Mouse (Mus musculus) heart, embryonic 11.5 days (tissue): Measurements from ENCODE around the gene Gm21915. TPM values are rescaled to one million over a fixed set of nuclear protein-coding genes. Genes with fewer than 3 reads are reported as not detected.

Experiments
- ATAC-seq: fragments of 200-750 bp; cut with Nextera tagmentation; replicated peaks from 2 replicates; pipeline ENCODE4 v1.8.0; 2017; ENCODE audit warnings: moderate library complexity; ENCODE audit not compliant: insufficient number of reproducible peaks, low FRiP score, low TSS enrichment
- H3K27ac ChIP-seq: fragments of 300-500 bp; sonication (generic); 2 replicates; pipeline ENCODE4 v1.5.1; 2014; ENCODE audit warnings: mild to moderate bottlenecking, low read depth, low read length
- H3K27me3 ChIP-seq: fragments of 300-500 bp; sonication (generic); 2 replicates; pipeline ENCODE4 v1.6.1; 2014; ENCODE audit warnings: mild to moderate bottlenecking, low read length, mixed read lengths; ENCODE audit not compliant: control insufficient read depth, insufficient read depth
- H3K36me3 ChIP-seq: fragments of 300-500 bp; sonication (generic); 2 replicates; pipeline ENCODE4 v1.6.1; 2014; ENCODE audit warnings: mild to moderate bottlenecking, low read length, moderate library complexity, mixed read lengths; ENCODE audit not compliant: control insufficient read depth, insufficient read depth
- H3K4me1 ChIP-seq: fragments of 300-500 bp; sonication (generic); 2 replicates; pipeline ENCODE4 v1.6.1; 2014; ENCODE audit warnings: low read length; ENCODE audit not compliant: control insufficient read depth, insufficient read depth
- H3K4me2 ChIP-seq: fragments of 300-500 bp; sonication (generic); 2 replicates; pipeline ENCODE4 v1.6.1; 2014; ENCODE audit warnings: mild to moderate bottlenecking, moderate library complexity
- H3K4me3 ChIP-seq: fragments of 300-500 bp; sonication (generic); 2 replicates; pipeline ENCODE4 v1.5.1; 2014; ENCODE audit warnings: low read depth, low read length
- H3K9ac ChIP-seq: fragments of 300-500 bp; sonication (generic); 2 replicates; pipeline ENCODE4 v1.6.1; 2014; ENCODE audit warnings: mild to moderate bottlenecking, low read depth, low read length, moderate library complexity
- H3K9me3 ChIP-seq: fragments of 300-500 bp; sonication (generic); replicated peaks from 2 replicates; pipeline ENCODE4 v1.6.1; 2016; ENCODE audit warnings: low read length; ENCODE audit not compliant: control insufficient read depth
- WGBS: fragments of 180-500 bp; shearing (Covaris S2); extraction: QIAGEN DNeasy Blood & Tissue Kit; methylation state at CpG from one replicate; pipeline ENCODE4 v1.1.7; 2014; ENCODE audit not compliant: insufficient replicate concordance; 5-methylcytosine and 5-hydroxymethylcytosine counted together
- polyA plus RNA-seq: library from polyadenylated mRNA; unstranded; fragments of >200 nt; fragmentation: Nextera tagmentation; extraction: Ambion mirVana; gene quantifications from 2 replicates; pipeline ENCODE4 v1.2.1, GENCODE M21; 2014

Gm21915 gene
- not detected in 2 replicates for polyA plus RNA-seq

DNA sequence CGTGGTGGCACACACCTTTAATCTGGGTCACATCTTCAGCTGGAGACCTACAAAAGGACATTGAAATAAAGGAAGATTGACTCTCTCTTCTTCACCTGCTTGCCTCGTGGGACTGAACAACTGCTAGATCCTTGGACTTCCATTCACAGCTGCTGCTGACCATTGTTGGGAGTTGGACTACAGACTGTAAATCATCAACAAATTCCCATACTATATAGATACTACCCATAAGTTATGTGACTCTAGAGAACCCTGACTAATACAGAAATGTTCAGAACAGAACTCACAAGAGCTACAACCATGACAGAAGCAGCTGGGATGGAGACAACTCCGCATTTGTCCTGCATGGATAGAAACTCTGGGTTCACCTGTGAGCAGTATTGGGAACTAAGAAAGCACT, at the start of gene Gm21915:
Gm21915 (plus strand) TSS at position 301 of the 400 bp plus-strand sequence.
- no peak within 1 kb of the TSS for H3K4me3 ChIP-seq
- no peak within 1 kb of the TSS for H3K27ac ChIP-seq
- H3K4me1 ChIP-seq = peaks cover 3% of the 10 kb centered on the region; the same call in 1 of the 2 replicates
- no peaks in the 10 kb centered on the region for H3K9me3 ChIP-seq
- no peaks in the 10 kb centered on the region for H3K36me3 ChIP-seq
- ATAC-seq = no peak
- H3K4me2 ChIP-seq = no peak within 1 kb of the TSS
- H3K9ac ChIP-seq = no peak within 1 kb of the TSS
- 71% methylated on average over 3 of the region's 3 CpGs for WGBS
- H3K27me3 ChIP-seq = no peaks in the 10 kb centered on the region

DNA sequence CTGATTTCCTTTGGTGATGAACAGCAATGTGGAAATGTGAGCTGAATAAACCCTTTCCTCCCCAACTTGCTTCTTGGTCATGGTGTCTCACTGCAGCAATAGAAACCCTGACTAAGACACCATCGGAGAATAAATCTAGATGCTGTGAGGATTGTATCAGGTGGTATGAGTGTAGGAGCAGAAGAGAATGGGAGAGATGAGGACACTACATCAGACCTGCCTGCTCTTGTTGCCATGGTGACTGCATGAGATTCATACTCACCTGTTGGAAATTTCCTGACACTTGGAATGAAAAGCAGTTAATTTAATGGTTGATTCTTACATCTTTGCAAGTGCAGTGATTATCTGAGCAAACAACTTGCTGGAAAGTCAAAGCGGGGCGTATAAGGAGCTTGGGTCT, 48.1 kb upstream of the Gm21915 start:
- Histone ChIP-seq H3K4me3 (no peak overlapping the region), H3K4me2 (no peak overlapping the region), H3K9me3 (no peaks in the 10 kb centered on the region), H3K9ac (no peak overlapping the region), H3K27me3 (no peaks in the 10 kb centered on the region; the same call in 1 of the 2 replicates), H3K36me3 (no peaks in the 10 kb centered on the region), H3K27ac (no peak overlapping the region), H3K4me1 (peaks cover 2% of the 10 kb centered on the region; the same call in 1 of the 2 replicates)
- WGBS = 92% methylated on average over 3 of the region's 3 CpGs
- ATAC-seq = no peak

DNA sequence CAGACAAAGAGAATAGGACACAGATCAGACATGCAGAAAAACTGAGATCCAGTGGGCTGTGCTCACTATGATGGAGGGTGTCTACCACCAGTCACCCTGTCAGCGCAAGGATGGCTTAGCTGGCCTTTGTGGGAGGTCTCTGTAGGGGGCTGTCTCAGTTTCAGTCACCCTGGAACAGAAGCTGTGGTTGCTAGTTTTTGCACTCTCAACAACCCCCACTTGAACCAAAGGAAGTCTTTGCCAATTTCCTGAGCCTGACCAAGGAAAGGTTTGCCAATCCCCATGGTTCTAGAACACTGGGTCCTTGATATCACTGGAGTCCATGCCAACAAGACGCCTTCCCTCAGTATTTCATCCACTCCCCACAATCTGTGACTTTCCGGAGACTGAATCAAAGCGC, 47.6 kb upstream of the Gm21915 start:
- 78% methylated on average over 4 of the region's 4 CpGs for WGBS
- no peak overlapping the region for H3K27ac ChIP-seq
- no peaks in the 10 kb centered on the region for H3K9me3 ChIP-seq
- H3K9ac ChIP-seq = no peak overlapping the region
- H3K27me3 ChIP-seq = no peaks in the 10 kb centered on the region; the same call in 1 of the 2 replicates
- ATAC-seq = no peak
- H3K36me3 ChIP-seq = no peaks in the 10 kb centered on the region
- H3K4me2 ChIP-seq = no peak overlapping the region
- H3K4me1 ChIP-seq = no peaks in the 10 kb centered on the region
- no peak overlapping the region for H3K4me3 ChIP-seq

DNA sequence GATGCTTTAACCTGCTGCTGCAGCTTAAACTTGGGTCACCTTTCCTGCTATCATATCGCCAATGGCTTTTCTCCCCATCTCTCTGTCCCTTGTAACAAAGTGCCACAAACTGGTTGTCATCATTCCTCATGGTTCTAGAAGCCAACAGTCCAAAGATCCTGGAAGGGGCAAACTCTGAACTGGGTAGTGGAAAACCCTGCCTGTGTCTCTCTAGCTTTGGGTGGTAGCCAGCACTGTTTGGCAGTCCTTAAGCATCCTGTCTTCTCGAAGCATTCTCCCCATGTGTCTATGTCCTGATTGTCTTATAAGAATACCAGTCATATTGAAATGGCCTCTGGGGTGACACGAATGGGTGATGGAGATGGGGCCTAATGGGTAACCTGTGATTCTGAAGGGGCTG, 45.1 kb upstream of the Gm21915 start:
- Histone ChIP-seq H3K4me3 (no peak overlapping the region), H3K4me2 (no peak overlapping the region), H3K9ac (no peak overlapping the region), H3K36me3 (no peaks in the 10 kb centered on the region), H3K27me3 (no peaks in the 10 kb centered on the region; the same call in 1 of the 2 replicates), H3K4me1 (no peaks in the 10 kb centered on the region), H3K9me3 (no peaks in the 10 kb centered on the region), H3K27ac (no peak overlapping the region)
- ATAC-seq = no peak
- 71% methylated on average over 3 of the region's 3 CpGs for WGBS

DNA sequence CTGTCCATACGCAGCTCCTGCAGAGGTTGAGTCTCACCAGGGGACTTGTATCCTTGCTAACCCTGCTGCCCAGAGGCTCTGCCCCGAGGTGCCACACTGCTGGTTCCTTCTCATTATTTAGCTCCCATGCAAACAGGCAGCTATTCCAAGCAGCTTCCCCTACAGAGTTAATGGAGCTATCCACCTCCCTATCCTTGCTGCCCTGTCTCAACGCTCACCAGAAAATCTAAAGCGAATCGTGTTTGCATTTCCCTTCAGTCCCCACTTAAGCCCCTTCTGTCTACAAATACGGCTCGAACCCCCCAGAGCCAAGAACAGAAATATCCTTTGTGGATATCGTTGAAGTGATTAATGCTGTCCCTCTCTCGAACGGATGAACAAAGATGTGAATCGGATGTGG, 43.8 kb upstream of the Gm21915 start:
- no peak overlapping the region for H3K27ac ChIP-seq
- ATAC-seq = no peak
- no peak overlapping the region for H3K4me2 ChIP-seq
- no peak overlapping the region for H3K9ac ChIP-seq
- WGBS = 52% methylated on average over 11 of the region's 11 CpGs
- H3K9me3 ChIP-seq = no peaks in the 10 kb centered on the region
- H3K4me3 ChIP-seq = no peak overlapping the region
- H3K36me3 ChIP-seq = no peaks in the 10 kb centered on the region
- H3K27me3 ChIP-seq = no peaks in the 10 kb centered on the region; the same call in 1 of the 2 replicates
- no peaks in the 10 kb centered on the region for H3K4me1 ChIP-seq

DNA sequence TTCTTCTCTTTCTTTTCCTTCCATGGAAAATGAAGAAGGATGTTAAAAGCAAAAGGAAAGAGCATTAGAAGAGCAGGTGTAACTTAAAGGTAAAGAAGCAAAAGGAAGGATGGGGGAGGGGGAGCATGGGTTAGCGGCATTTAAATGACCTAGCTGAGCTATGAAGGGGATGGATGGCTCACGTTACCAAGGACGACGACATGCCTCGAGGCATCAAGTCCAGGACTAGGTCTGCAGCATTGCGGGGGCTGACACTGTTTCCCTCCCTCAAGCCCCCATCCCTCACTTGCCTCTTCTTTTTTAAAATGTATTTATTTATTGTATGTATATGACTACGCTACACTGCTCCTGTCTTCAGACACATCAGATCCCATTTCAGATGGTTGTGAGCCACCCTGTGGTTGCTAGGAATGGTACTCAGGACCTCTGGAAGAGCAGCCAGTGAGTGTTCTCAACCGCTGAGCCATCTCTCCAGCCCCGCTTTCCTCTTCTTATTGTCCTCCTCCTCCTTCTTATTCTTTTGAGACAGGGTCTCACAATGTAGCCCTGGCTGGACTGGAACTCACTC, 43.2 kb upstream of the Gm21915 start:
- Histone ChIP-seq H3K9me3 (no peaks in the 10 kb centered on the region), H3K9ac (no peak overlapping the region), H3K36me3 (no peaks in the 10 kb centered on the region), H3K27ac (no peak overlapping the region), H3K4me2 (no peak overlapping the region), H3K4me1 (no peaks in the 10 kb centered on the region), H3K4me3 (no peak overlapping the region), H3K27me3 (no peaks in the 10 kb centered on the region; the same call in 1 of the 2 replicates)
- 51% methylated on average over 9 of the region's 9 CpGs for WGBS
- ATAC-seq = no peak

DNA sequence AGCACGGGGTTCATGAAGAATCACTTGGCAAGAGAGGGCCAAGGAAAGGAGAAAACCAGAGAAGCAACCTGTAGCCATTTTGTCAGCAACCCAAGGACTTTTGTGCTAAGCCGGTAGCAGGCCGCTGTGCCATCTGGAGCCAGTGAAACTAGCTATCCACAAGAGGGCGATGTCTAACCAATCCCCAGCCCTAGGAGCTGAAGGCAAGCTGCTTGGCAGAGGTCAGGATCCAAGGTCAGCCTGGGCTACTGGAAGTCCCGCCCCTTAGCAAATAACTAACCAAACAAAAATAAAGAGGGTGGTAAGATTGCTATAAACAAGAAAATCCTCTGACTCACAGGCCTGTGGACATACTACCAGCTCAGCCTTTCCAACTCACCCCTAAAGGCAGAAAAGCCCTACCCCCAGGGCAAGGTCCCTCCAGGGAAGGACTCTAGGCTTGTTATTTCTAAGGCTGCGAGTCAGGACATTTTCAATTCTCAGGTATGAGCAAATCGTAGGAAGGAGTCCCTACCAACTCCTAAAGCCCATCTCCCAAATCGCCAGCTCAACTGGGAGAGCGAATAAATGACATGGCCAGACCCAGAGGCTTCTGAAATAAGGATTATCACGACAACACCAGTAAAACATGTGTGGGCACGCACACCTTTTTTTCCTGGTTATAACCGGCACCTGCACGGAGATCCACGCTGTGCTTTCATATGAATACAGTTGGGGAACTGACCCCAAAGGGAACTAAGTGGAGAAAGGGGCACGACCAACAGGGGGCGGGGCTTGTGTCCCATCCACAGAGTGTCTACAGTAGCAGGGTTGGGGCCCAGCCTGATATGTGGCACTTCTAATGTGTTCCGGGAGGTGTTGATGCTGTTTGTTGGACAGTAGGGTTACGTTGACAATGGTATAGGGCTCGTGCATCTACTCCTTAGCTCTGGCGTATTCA, 42.0 kb upstream of the Gm21915 start:
- H3K27me3 ChIP-seq = no peaks in the 10 kb centered on the region; the same call in 1 of the 2 replicates
- no peak overlapping the region for H3K4me3 ChIP-seq
- H3K4me2 ChIP-seq = no peak overlapping the region
- 61% methylated on average over 20 of the region's 20 CpGs for whole genome bisulfite sequencing
- no peak for ATAC-seq
- no peaks in the 10 kb centered on the region for H3K4me1 ChIP-seq
- H3K36me3 ChIP-seq = no peaks in the 10 kb centered on the region
- no peaks in the 10 kb centered on the region for H3K9me3 ChIP-seq
- H3K9ac ChIP-seq = no peak overlapping the region
- H3K27ac ChIP-seq = no peak overlapping the region

DNA sequence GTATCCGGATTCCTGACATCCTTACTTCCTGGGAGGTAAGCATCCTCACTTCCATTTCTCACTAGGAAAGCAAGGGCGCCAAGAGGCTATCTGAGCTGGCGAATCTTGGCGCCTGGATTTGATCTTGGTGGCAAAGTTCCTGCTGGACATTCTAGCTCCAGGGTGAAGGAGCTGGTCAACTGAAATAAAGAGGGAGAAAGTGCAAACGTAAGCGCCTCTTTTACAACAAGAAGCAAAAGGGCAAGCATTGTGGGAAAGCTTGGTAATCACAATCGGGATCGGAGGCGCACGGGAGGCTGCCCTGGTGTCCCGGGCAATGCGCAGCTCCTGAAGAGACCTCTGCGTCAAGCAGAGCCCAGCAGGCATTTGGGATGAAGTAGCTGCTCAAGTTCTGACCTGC, 41.0 kb upstream of the Gm21915 start:
- H3K9ac ChIP-seq = no peak overlapping the region
- no peaks in the 10 kb centered on the region for H3K4me1 ChIP-seq
- ATAC-seq = no peak
- 56% methylated on average over 13 of the region's 13 CpGs for WGBS
- no peak overlapping the region for H3K27ac ChIP-seq
- H3K9me3 ChIP-seq = no peaks in the 10 kb centered on the region
- no peak overlapping the region for H3K4me3 ChIP-seq
- H3K4me2 ChIP-seq = no peak overlapping the region
- H3K27me3 ChIP-seq = no peaks in the 10 kb centered on the region; the same call in 1 of the 2 replicates
- no peaks in the 10 kb centered on the region for H3K36me3 ChIP-seq
